Mouse (Mus musculus) liver, embryonic 14.5 days (tissue): Measurements from ENCODE around the gene Rgs11. TPM values are rescaled to one million over a fixed set of nuclear protein-coding genes. Genes with fewer than 3 reads are reported as not detected.
"Not testable (repeated sequence)": the region's sequence is repeated elsewhere in the genome, so short reads cannot be mapped to it uniquely, and the experiment has no call there.

Experiments
- ATAC-seq: fragments of 200-750 bp; cut with Nextera tagmentation; 2 replicates; pipeline ENCODE4 v1.8.0; 2017; ENCODE audit warnings: moderate number of reproducible peaks, mild to moderate bottlenecking, moderate library complexity; ENCODE audit not compliant: insufficient read depth
- DNase-seq, 3 experiments: peaks; one replicate each; pipeline ENCODE4 v3.0.0-alpha.2; 2012 to 2013; ENCODE audit warnings: low read depth in 3 of 3, low spot score in 3 of 3
- H3K27ac ChIP-seq: fragments of 300-500 bp; sonication (generic); 2 replicates; pipeline ENCODE4 v1.5.1; 2014; ENCODE audit warnings: moderate library complexity, mild to moderate bottlenecking, control low read depth, inconsistent platforms
- H3K27me3 ChIP-seq: fragments of 300-500 bp; sonication (generic); 2 replicates; pipeline ENCODE4 v1.6.1; 2014; ENCODE audit warnings: mild to moderate bottlenecking, low read length, moderate library complexity; ENCODE audit not compliant: control insufficient read depth, insufficient read depth
- H3K36me3 ChIP-seq: fragments of 300-500 bp; sonication (generic); replicated peaks from 2 replicates; pipeline ENCODE4 v1.6.1; 2014; ENCODE audit warnings: low read depth; ENCODE audit not compliant: control insufficient read depth, insufficient read depth
- H3K4me1 ChIP-seq, 2 experiments: fragments of 200-500 bp in 1 of 2; fragments of 300-500 bp in 1 of 2; sonication (generic) in 1 of 2; replicated peaks; 2 replicates each; pipeline ENCODE4 v1.6.1; 2012 to 2014; ENCODE audit warnings: antibody characterized with exemption in 1 of 2, inconsistent platforms in 1 of 2, low read length in 1 of 2; ENCODE audit not compliant: control insufficient read depth in 2 of 2, insufficient read depth in 2 of 2
- H3K4me2 ChIP-seq: fragments of 300-500 bp; sonication (generic); 2 replicates; pipeline ENCODE4 v1.6.1; 2014; ENCODE audit warnings: low read depth, mild to moderate bottlenecking, control low read depth, moderate library complexity
- H3K4me3 ChIP-seq, 2 experiments: fragments of 200-500 bp in 1 of 2; fragments of 300-500 bp in 1 of 2; sonication (generic) in 1 of 2; 2 replicates each; pipeline ENCODE4 v1.5.1; 2012 to 2014; ENCODE audit warnings: low read depth in 2 of 2, low read length in 2 of 2, mild to moderate bottlenecking in 2 of 2, control low read depth in 1 of 2, inconsistent platforms in 1 of 2, moderate library complexity in 1 of 2; ENCODE audit not compliant: insufficient read depth in 1 of 2
- H3K9ac ChIP-seq: fragments of 300-500 bp; sonication (generic); replicated peaks from 2 replicates; pipeline ENCODE4 v1.6.1; 2014; ENCODE audit warnings: mild to moderate bottlenecking, control low read depth, moderate library complexity
- H3K9me3 ChIP-seq: fragments of 300-500 bp; sonication (generic); 2 replicates; pipeline ENCODE4 v1.6.1; 2016; ENCODE audit warnings: low read length, mixed read lengths; ENCODE audit not compliant: control insufficient read depth
- CTCF ChIP-seq: IDR thresholded peaks from 2 replicates; pipeline ENCODE4 v1.5.1; 2016; ENCODE audit warnings: antibody characterized with exemption, low read depth, control low read depth
- EP300 ChIP-seq: IDR thresholded peaks from 2 replicates; pipeline ENCODE4 v1.6.1; 2016; ENCODE audit warnings: antibody characterized with exemption, low read depth
- WGBS: fragments of 180-500 bp; shearing (Covaris S2); extraction: QIAGEN DNeasy Blood & Tissue Kit; methylation state at CpG from one replicate; pipeline ENCODE4 v1.1.7; 2014; ENCODE audit not compliant: insufficient replicate concordance; 5-methylcytosine and 5-hydroxymethylcytosine counted together
- polyA plus RNA-seq, 2 experiments: library from polyadenylated mRNA; depleted of rRNA in 1 of 2; stranded (reverse) in 1 of 2; unstranded in 1 of 2; fragments of >200 nt; fragmentation: Nextera tagmentation in 1 of 2; extraction: Ambion mirVana in 1 of 2; gene quantifications; 2 replicates each; pipeline versions ENCODE4 v1.2.1 to v1.2.3; 2012 to 2014

The Rgs11 gene
- polyA plus RNA-seq, 2 experiments, result 0.10 to 0.35 TPM

- DNase-seq (no peak), ATAC-seq (no peak)
- Histone ChIP-seq H3K27me3 (no peaks in the 10 kb centered on the region), H3K4me1 (no peaks in the 10 kb centered on the region), H3K27ac (no peak overlapping the region), H3K4me2 (no peak overlapping the region), H3K9ac (no peak overlapping the region), H3K9me3 (no peaks in the 10 kb centered on the region), H3K4me3 (no peak overlapping the region), H3K36me3 (peaks cover 7% of the 10 kb centered on the region)
- TF ChIP-seq CTCF (no peak), EP300 (no peak)
- WGBS, result 65% methylated on average over 3 of the region's 3 CpGs
These were observed 21.6 kb upstream of the Rgs11 start for GRCm38 (mm10) chr17:26181179-26181578.

GRCm38 (mm10) chr17:26187592-26187991 lies 15.2 kb upstream of the Rgs11 start:
- DNase-seq (no peak), ATAC-seq (no peak)
- H3K4me3 ChIP-seq, result no peak overlapping the region
- H3K9ac ChIP-seq, result no peak overlapping the region
- no peak for TF ChIP-seq CTCF
- no peak for TF ChIP-seq EP300
- H3K4me2 ChIP-seq, result no peak overlapping the region
- peaks cover 17% of the 10 kb centered on the region for H3K36me3 ChIP-seq
- no peak overlapping the region for H3K27ac ChIP-seq
- H3K4me1 ChIP-seq, result no peaks in the 10 kb centered on the region
- H3K27me3 ChIP-seq, result no peaks in the 10 kb centered on the region
- WGBS, result 83% methylated on average over 5 of the region's 5 CpGs
- no peaks in the 10 kb centered on the region for H3K9me3 ChIP-seq

GRCm38 (mm10) chr17:26188091-26188805 lies 14.5 kb upstream of the Rgs11 start:
- no peak overlapping the region for H3K4me3 ChIP-seq
- ATAC-seq (no peak), DNase-seq (no peak)
- no peaks in the 10 kb centered on the region for H3K27me3 ChIP-seq
- H3K9me3 ChIP-seq, result no peaks in the 10 kb centered on the region
- H3K27ac ChIP-seq, result no peak overlapping the region
- no peaks in the 10 kb centered on the region for H3K4me1 ChIP-seq
- no peak overlapping the region for H3K4me2 ChIP-seq
- H3K36me3 ChIP-seq, result peaks cover 18% of the 10 kb centered on the region
- WGBS, result 86% methylated on average over 11 of the region's 11 CpGs
- TF ChIP-seq CTCF, result no peak
- TF ChIP-seq EP300, result no peak
- H3K9ac ChIP-seq, result no peak overlapping the region

- H3K4me3 ChIP-seq, H3K27ac ChIP-seq, H3K9me3 ChIP-seq, H3K9ac ChIP-seq, H3K27me3 ChIP-seq, H3K4me2 ChIP-seq, ATAC-seq, DNase-seq, H3K4me1 ChIP-seq: not testable (repeated sequence)
- H3K36me3 ChIP-seq, result peaks cover 22% of the 10 kb centered on the region
- WGBS, result 75% methylated on average over 7 of the region's 7 CpGs
These were observed 11.3 kb upstream of the Rgs11 start for GRCm38 (mm10) chr17:26191486-26191885.

- DNase-seq, result no peak
- H3K27ac ChIP-seq, result no peak overlapping the region
- H3K36me3 ChIP-seq, result peaks cover 25% of the 10 kb centered on the region
- TF ChIP-seq CTCF, result no peak
- no peak for ATAC-seq
- H3K4me2 ChIP-seq, result no peak overlapping the region
- H3K27me3 ChIP-seq, result no peaks in the 10 kb centered on the region
- 87% methylated on average over 15 of the region's 15 CpGs for WGBS
- no peak overlapping the region for H3K4me3 ChIP-seq
- H3K9ac ChIP-seq, result no peak overlapping the region
- H3K4me1 ChIP-seq, result no peaks in the 10 kb centered on the region
- no peaks in the 10 kb centered on the region for H3K9me3 ChIP-seq
These were observed 10.1 kb upstream of the Rgs11 start for GRCm38 (mm10) chr17:26192481-26193190.
